27 mouse cellular contexts compared by ENCODE assay signal in the genomic region with DNA sequence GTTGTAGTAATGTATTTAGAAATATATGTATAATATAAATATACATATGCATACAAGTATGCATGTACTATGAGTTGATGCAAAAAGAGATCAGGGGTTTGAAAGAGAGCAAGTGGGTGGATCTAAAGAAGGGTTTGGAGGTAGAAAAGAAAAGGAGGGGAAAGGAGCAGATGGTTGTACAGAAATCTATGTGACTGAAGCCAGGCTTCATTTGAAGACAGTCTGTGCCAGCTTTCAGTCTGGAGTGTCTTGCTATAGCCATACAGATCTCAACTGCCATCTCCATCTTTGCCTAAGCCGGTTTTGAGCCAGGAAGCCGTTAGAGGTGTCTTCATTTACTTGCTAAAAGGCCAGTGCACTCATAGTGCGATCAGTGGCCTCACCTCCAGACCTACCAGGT. TPM values are rescaled to one million over a fixed set of nuclear protein-coding genes. Genes with fewer than 3 reads are reported as not detected.
"Had no signal": no experiment of that assay in that cellular context is flagged by ENCODE, and none has a peak within 500 bp of the region (broad histone marks: within the 10 kb centered on the region; RNA-seq: fewer than 3 reads in every experiment).

No protein-coding gene starts in this region.

- DNase-seq: gastrocnemius, postnatal 14 days; gastrocnemius, postnatal 36 days; heart, adult 18-20 months; heart, postnatal 14 days; heart, postnatal 36 days; kidney, adult 11 months; kidney, adult 2 months; kidney, adult 9 months; kidney, postnatal 14 days; kidney, postnatal 36 days; liver; liver, embryonic 13.5 days had no signal

- H3K9me3 ChIP-seq: heart, embryonic 13.5 days; heart, embryonic 15.5 days; hindbrain, embryonic 13.5 days; hindbrain, embryonic 15.5 days; kidney, embryonic 15.5 days; limb, embryonic 10.5 days; limb, embryonic 12.5 days; liver, embryonic 13.5 days had no signal

- H3K27me3 ChIP-seq: heart, embryonic 13.5 days; heart, embryonic 15.5 days; hindbrain, embryonic 13.5 days; hindbrain, embryonic 15.5 days; kidney, embryonic 15.5 days; limb, embryonic 12.5 days; liver, embryonic 13.5 days had no signal

- H3K9ac ChIP-seq: heart, embryonic 13.5 days; heart, embryonic 15.5 days; hindbrain, embryonic 13.5 days; hindbrain, embryonic 15.5 days; kidney, embryonic 15.5 days; limb, embryonic 12.5 days; liver, embryonic 13.5 days had no signal

- ATAC-seq: hindbrain, postnatal 0 days; intestine, embryonic 16.5 days had no signal

- H3K27ac ChIP-seq: heart, embryonic 13.5 days; heart, embryonic 15.5 days; hindbrain, embryonic 13.5 days; hindbrain, embryonic 15.5 days; hindbrain, postnatal 0 days; kidney, embryonic 15.5 days; kidney, postnatal 0 days; layer of hippocampus, adult 2 months; left cerebral cortex, adult 2 months; limb, embryonic 10.5 days; limb, embryonic 12.5 days; liver, embryonic 13.5 days had no signal

- H3K36me3 ChIP-seq: heart, embryonic 13.5 days; heart, embryonic 15.5 days; hindbrain, embryonic 13.5 days; hindbrain, embryonic 15.5 days; kidney, embryonic 15.5 days; limb, embryonic 10.5 days; limb, embryonic 12.5 days; liver, embryonic 13.5 days had no signal

- H3K4me3 ChIP-seq: heart, embryonic 13.5 days; heart, embryonic 15.5 days; hindbrain, embryonic 13.5 days; hindbrain, embryonic 15.5 days; kidney, embryonic 15.5 days; layer of hippocampus, adult 2 months; left cerebral cortex, adult 2 months; limb, embryonic 10.5 days; limb, embryonic 12.5 days; liver, embryonic 13.5 days had no signal

- H3K4me2 ChIP-seq: heart, embryonic 11.5 days; heart, embryonic 13.5 days; heart, embryonic 15.5 days; hindbrain, embryonic 13.5 days; hindbrain, embryonic 15.5 days; kidney, embryonic 15.5 days; limb, embryonic 12.5 days; liver, embryonic 11.5 days; liver, embryonic 13.5 days had no signal

- H3K4me1 ChIP-seq: heart, embryonic 15.5 days; hindbrain, embryonic 13.5 days; hindbrain, embryonic 15.5 days; limb, embryonic 10.5 days; limb, embryonic 12.5 days; liver, embryonic 13.5 days had no signal

RNA-seq across cellular contexts. Expression of gene Tmc3, which starts 30.5 kb away (rescaled TPM):
- total RNA-seq: gastrocnemius, adult 8-10 months had no signal
